Mouse (Mus musculus) layer of hippocampus, adult 9-11 months (tissue): ENCODE measurements at regions not wholly inside any gene's neighbourhood (a gene's known extent, or its start where the extent isn't known, plus 50 kb on each side); places are given as distances from the start of the nearest gene placed in this dataset.

Experiments
- DNase-seq: peaks from one replicate; pipeline ENCODE4 v3.0.0; 2022

GRCm38 (mm10) chr2:139179641-139180040, 314.1 kb upstream of the Sptlc3 start:
- peak; percentile 16 for DNase-seq

- DNase-seq = peak; percentile 78
These were observed 295.4 kb upstream of the Sptlc3 start for GRCm38 (mm10) chr2:139198281-139198680.

GRCm38 (mm10) chr2:139207649-139208048, 286.1 kb upstream of the Sptlc3 start:
- DNase-seq = no peak

GRCm38 (mm10) chr2:139220757-139221400, 272.8 kb upstream of the Sptlc3 start:
- DNase-seq = peak; percentile 16

GRCm38 (mm10) chr2:139230453-139230852, 263.3 kb upstream of the Sptlc3 start:
- no peak for DNase-seq

GRCm38 (mm10) chr2:139250138-139250537, 243.6 kb upstream of the Sptlc3 start:
- no peak for DNase-seq

GRCm38 (mm10) chr2:139267119-139267518, 226.6 kb upstream of the Sptlc3 start:
- peak; percentile 72 for DNase-seq

- DNase-seq = no peak
These were observed 217.1 kb upstream of the Sptlc3 start for GRCm38 (mm10) chr2:139276581-139276980.

GRCm38 (mm10) chr2:139277571-139277970, 216.1 kb upstream of the Sptlc3 start:
- peak; percentile 90 for DNase-seq

GRCm38 (mm10) chr2:139281056-139281455, 212.7 kb upstream of the Sptlc3 start:
- DNase-seq = no peak

- no peak for DNase-seq
These were observed 209.4 kb upstream of the Sptlc3 start for GRCm38 (mm10) chr2:139284315-139284714.

GRCm38 (mm10) chr2:139286446-139286845, 207.3 kb upstream of the Sptlc3 start:
- no peak for DNase-seq

- no peak for DNase-seq
These were observed 195.1 kb upstream of the Sptlc3 start for GRCm38 (mm10) chr2:139298541-139299152.

- DNase-seq = peak; percentile 81
These were observed 182.3 kb upstream of the Sptlc3 start for GRCm38 (mm10) chr2:139311401-139311812.

GRCm38 (mm10) chr2:139312053-139312452, 181.7 kb upstream of the Sptlc3 start:
- DNase-seq = no peak

- no peak for DNase-seq
These were observed 171.2 kb upstream of the Sptlc3 start for GRCm38 (mm10) chr2:139322509-139322908.

GRCm38 (mm10) chr2:139325501-139325900, 168.2 kb upstream of the Sptlc3 start:
- no peak for DNase-seq

GRCm38 (mm10) chr2:139334681-139335080, 159.0 kb upstream of the Sptlc3 start:
- no peak for DNase-seq

GRCm38 (mm10) chr2:139338240-139338639, 155.5 kb upstream of the Sptlc3 start:
- no peak for DNase-seq

- DNase-seq = no peak
These were observed 137.3 kb upstream of the Sptlc3 start for GRCm38 (mm10) chr2:139356280-139357010.

- DNase-seq = no peak
These were observed 131.4 kb upstream of the Sptlc3 start for GRCm38 (mm10) chr2:139362245-139362847.

- peak; percentile 19 for DNase-seq
These were observed 123.6 kb upstream of the Sptlc3 start for GRCm38 (mm10) chr2:139370070-139370469.

GRCm38 (mm10) chr2:139380285-139380684, 113.4 kb upstream of the Sptlc3 start:
- DNase-seq = no peak

GRCm38 (mm10) chr2:139381628-139382027, 112.1 kb upstream of the Sptlc3 start:
- peak; percentile 71 for DNase-seq
